Mouse (Mus musculus): ENCODE data around the gene Cyp51. TPM values are rescaled to one million over a fixed set of nuclear protein-coding genes. Genes with fewer than 3 reads are reported as not detected.
"Not testable (repeated sequence)": the region's sequence is repeated elsewhere in the genome, so short reads cannot be mapped to it uniquely, and the experiment has no call there.

The Cyp51 gene
- total RNA-seq (2015; ENCODE audit: low replicate concordance), result 2.5 and 4.8 TPM in 2 replicates
- total RNA-seq (2017; ENCODE audit: low replicate concordance), result 5.0 and 6.2 TPM in 2 replicates

DNA sequence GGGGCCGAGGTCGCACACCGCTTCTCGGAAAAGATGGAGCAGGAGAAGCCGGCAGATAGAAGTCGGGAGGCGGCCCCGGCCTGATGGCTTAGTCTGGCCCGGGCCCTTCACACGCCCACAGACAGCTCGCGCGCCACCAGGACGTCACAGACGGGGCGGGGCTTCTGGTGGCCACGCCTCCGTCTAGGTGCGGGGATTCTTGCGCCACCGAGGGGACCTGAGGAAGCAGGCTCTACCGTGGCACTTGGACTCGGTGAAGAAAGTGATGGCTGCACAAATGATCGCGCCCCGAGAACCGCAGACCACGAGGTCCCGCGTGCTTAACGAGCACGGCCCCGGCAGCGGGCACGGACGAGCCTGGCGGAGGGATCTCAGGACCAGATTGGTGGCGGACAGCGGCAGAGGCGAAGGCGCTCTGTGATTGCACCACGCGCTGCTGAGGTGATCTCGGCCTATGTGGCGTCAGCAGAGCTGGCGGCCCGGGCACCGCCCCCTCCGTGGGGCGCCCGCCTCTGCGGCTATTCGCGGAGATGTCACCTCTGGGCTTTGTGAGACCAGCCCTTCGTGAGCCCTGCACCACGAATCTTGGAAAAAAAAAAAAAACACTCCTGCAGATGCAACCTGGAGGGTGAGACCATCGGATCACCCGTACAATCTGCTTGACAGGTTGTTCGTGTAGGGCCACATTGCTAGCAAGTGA, at the start of gene Cyp51:
Gene Cyp51, minus strand, starts transcription at position 406 of the 700 bp plus-strand sequence.
- ATAC-seq (replicated peaks; ENCODE audit: low FRiP score, poor library complexity, severe bottlenecking), result peak; percentile 98

GRCm38 (mm10) chr5:4112570-4113098, 8.1 kb upstream of the Cyp51 start:
- no peak for ATAC-seq (replicated peaks; ENCODE audit: low FRiP score, poor library complexity, severe bottlenecking)

- ATAC-seq (replicated peaks; ENCODE audit: low FRiP score, poor library complexity, severe bottlenecking), result not testable (repeated sequence)
Measured at GRCm38 (mm10) chr5:4107056-4107455, 2.5 kb upstream of the Cyp51 start.

- no peak for ATAC-seq (replicated peaks; ENCODE audit: low FRiP score, poor library complexity, severe bottlenecking)
Measured at GRCm38 (mm10) chr5:4105651-4106186, 1.2 kb upstream of the Cyp51 start.

- no peak for ATAC-seq (replicated peaks; ENCODE audit: low FRiP score, poor library complexity, severe bottlenecking)
Measured at GRCm38 (mm10) chr5:4103626-4104340, 763 bp downstream of the Cyp51 start.

DNA sequence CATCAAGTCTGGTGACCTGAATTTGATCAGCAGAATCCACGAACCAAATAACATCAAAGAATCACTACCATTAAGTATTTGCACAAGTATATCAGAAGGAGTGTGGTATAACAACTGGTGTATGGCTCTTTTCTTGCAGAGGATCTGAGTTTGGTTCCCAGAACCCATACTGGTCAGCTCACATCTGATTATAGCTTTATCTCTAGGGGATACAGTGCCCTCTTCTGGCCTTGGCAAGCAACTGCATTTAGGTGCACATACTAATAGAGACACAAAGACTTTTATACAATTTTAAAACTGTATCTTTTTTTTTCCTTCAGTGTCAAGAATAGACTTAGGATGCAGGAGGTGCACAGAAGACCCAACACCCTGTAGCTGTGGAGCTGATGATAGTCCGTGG, 2.8 kb downstream of the Cyp51 start:
- no peak for ATAC-seq (replicated peaks; ENCODE audit: low FRiP score, poor library complexity, severe bottlenecking)

GRCm38 (mm10) chr5:4101031-4101430, 3.5 kb downstream of the Cyp51 start:
- no peak for ATAC-seq (replicated peaks; ENCODE audit: low FRiP score, poor library complexity, severe bottlenecking)

GRCm38 (mm10) chr5:4094471-4094870, 10.1 kb downstream of the Cyp51 start:
- ATAC-seq (replicated peaks; ENCODE audit: low FRiP score, poor library complexity, severe bottlenecking), result no peak

DNA sequence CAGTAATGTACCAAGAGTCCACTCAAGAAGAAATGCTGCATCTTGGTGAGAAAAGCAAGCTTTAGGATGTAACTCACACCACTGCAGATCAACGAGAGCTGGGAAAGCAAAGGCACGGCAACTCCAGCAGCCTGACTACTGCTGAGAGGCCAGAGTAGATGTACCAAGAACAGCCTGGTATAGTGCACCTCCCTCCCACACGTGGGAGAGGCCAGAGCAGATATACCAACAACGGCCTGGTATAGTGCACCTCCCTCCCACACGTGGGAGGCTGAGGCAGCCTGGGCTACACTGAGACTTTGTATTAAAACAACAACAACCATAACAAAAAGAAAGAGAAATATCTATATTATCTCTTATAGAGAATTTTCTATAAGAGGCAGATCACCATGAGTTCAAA, 16.4 kb downstream of the Cyp51 start:
- ATAC-seq (replicated peaks; ENCODE audit: low FRiP score, poor library complexity, severe bottlenecking), result no peak

GRCm38 (mm10) chr5:4086309-4086708, 18.2 kb downstream of the Cyp51 start:
- ATAC-seq (replicated peaks; ENCODE audit: low FRiP score, poor library complexity, severe bottlenecking), result no peak

DNA sequence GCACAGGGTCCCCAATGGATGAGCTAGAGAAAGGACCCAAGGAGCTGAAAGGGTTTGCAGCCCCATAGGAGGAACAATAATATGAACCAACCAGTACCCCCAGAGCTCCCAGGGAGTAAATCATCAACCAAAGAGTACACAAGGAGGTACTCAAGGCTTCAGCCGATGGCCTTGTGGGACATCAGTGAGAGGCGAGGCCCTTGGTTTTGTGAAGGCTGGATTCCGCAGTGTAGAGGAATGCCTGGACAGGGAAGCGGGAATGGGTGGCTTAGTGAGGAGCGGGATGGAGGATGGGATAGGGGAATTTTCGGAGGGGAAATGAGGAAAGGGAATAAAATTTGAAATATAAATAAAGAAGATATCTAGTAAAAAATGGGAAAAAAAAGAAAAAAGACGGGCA, 19.6 kb downstream of the Cyp51 start:
- ATAC-seq (replicated peaks; ENCODE audit: low FRiP score, poor library complexity, severe bottlenecking), result no peak

DNA sequence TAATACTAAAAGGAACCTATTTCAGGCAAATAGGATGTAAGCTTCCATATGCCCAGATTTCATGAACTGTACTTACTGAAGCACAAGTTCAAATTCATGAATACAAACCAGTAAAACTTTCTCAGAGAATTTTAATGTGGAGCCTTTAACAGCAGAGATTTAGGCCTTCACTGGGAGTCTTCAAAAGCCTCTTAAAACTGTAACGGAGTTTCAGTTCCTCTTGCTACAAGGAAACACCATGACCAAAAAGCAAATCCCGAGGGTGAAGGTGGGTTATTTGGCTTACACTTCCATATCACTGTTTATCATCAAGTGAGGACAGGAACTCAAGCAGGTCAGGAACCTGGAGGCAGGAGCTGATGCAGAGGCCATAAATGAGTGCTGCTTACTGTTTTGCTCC, 23.0 kb downstream of the Cyp51 start:
- no peak for ATAC-seq (replicated peaks; ENCODE audit: low FRiP score, poor library complexity, severe bottlenecking)

GRCm38 (mm10) chr5:4080861-4081260, 23.7 kb downstream of the Cyp51 start:
- no peak for ATAC-seq (replicated peaks; ENCODE audit: low FRiP score, poor library complexity, severe bottlenecking)

DNA sequence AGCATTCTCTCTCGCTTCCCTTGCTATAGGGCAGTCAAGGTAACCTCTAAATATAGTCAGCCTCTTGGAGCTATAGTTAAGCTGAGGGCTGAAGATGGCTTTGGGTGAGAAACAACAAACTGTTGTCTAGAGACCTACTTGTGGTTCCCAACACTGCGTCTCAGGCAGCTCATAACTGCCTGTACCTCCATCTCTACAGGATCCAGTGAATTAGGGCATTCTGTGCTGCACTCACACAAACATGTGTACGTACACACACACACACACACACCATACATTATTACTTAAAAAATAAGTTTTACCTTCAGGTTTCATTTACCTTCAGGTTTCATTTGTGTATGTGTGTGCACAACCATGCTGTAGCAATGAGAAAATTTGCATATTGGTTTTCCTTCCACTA, 25.5 kb downstream of the Cyp51 start:
- no peak for ATAC-seq (replicated peaks; ENCODE audit: low FRiP score, poor library complexity, severe bottlenecking)

DNA sequence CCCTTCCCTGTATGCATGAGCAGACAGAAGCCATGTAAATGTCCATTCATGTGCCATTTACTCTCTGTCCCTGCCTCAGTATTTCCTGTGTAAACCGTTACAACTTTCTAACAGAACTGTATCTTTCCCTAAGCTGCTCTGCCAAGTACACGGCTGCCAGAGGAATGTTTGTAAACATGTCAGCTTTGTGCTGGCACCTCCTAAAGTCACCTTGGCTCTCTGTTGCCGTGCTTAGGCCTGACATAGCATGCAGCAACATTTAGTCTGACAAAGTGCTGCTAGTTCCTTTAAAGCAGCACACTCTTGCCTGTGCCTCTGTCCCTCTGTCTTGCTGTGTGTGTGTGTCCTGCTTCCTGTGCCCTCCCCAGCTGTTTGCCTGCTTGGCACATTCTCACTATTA, 37.3 kb downstream of the Cyp51 start:
- ATAC-seq (replicated peaks; ENCODE audit: low FRiP score, poor library complexity, severe bottlenecking), result no peak

DNA sequence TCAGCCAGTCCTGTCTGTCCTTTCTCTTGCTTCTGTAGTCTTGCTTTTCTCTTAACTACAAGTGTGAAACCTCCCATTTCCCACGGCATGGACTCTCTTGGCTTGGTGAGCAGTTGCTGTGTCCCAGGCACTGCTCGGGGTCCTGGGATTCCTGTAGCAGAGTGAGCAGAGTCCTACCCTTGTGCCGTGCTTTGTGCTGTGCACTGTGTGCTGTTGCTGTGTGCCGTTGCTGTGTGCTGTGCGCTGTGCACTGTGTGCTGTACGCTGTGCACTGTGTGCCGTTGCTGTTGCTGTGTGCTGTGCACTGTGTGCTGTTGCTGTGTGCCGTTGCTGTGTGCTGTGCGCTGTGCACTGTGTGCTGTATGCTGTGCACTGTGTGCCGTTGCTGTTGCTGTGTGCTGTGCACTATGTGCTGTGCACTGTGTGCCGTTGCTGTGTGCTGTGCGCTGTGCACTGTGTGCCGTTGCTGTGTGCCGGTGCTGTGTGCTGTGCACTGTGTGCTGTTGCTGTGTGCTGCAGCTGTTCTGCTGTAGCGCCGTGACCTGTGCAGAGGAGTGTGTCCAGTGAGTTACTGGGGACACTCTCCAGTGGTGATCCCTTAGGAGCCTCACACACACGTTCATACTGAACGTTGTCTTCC, 38.0 kb downstream of the Cyp51 start:
- peak; percentile 30; the same call in 1 of the 2 replicates for ATAC-seq (replicated peaks; ENCODE audit: low FRiP score, poor library complexity, severe bottlenecking)

- ATAC-seq (replicated peaks; ENCODE audit: low FRiP score, poor library complexity, severe bottlenecking), result no peak
Measured at GRCm38 (mm10) chr5:4060313-4060712, 44.2 kb downstream of the Cyp51 start.

DNA sequence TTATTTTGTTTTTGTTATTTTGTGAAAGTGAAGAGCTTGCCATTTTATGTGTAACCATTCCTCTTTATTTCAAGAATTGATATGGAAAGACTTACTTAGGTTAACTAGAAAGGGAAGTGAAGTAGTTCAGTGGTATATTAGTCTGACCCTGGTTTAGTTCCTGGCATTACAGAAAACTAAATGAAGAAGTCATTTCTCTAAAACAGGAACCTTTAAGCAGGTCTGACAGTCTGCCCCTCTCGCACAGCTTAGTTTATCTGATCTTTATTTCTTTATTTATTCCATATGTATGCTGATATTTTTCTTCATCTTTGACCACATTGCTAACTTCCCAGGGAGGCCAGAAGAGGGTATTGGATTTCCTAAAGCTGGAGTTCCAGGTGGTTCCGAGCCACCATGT, 63.6 kb downstream of the Cyp51 start:
- ATAC-seq (replicated peaks; ENCODE audit: low FRiP score, poor library complexity, severe bottlenecking), result no peak

- no peak; the same call in 1 of the 2 replicates for ATAC-seq (replicated peaks; ENCODE audit: low FRiP score, poor library complexity, severe bottlenecking)
Measured at GRCm38 (mm10) chr5:4040372-4040771, 64.2 kb downstream of the Cyp51 start.

- no peak for ATAC-seq (replicated peaks; ENCODE audit: low FRiP score, poor library complexity, severe bottlenecking)
Measured at GRCm38 (mm10) chr5:4039351-4039750, 65.2 kb downstream of the Cyp51 start.
